Mouse (Mus musculus) kidney, postnatal 4 days (tissue): ENCODE data around the gene Agmo.

Experiments
- DNase-seq, 2 experiments: peaks; one replicate each; pipeline ENCODE4 v3.0.0; 2021; ENCODE audit warnings: mixed read lengths in 2 of 2

The Agmo gene

DNA sequence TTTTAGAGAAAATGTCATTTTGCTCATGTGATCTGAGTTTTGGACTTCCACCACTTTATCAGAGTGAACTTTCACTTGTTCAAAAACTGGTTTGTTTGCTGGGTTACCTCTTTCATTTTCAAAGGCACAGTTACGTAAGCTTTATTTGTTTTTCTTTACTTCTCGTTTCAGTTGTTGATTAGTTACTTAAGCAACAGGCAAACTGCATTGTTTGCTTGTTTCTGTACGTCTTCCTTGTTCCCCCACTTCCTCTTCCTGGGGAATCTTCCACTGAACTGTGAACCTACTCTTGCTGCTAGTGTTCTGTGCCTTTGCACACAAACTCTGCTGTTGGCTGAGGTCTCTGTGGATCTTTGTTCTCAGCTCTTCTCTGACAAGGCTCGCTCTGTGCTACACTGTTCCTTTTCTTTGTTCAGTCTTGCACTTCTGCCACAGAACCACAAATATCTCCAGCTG is at the start of gene Agmo:
TSS of gene Agmo (plus strand) at position 76 of the 456 bp plus-strand sequence.
- DNase-seq = peak in 1 of 2 experiments; percentile 2

DNA sequence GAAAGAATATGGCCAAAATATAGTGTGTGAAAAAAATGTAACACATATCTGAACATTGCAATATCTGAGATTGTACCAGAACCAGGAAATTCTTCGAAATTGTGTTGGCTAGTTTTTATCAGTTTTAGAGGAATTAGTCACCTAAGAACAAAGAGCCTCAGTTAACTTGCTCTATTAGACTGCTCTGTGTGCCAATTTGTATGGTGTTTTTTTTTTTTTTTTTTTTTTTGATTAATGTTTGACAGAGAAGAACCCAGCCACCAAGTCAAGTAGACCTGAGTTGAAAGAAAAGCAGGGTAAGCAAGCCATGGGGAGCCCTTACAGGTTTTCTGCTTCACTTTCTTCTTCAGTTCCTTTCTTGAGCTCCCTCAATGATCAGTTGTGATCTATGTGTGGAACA is 10.3 kb upstream of the Agmo start:
- no peak for DNase-seq

DNA sequence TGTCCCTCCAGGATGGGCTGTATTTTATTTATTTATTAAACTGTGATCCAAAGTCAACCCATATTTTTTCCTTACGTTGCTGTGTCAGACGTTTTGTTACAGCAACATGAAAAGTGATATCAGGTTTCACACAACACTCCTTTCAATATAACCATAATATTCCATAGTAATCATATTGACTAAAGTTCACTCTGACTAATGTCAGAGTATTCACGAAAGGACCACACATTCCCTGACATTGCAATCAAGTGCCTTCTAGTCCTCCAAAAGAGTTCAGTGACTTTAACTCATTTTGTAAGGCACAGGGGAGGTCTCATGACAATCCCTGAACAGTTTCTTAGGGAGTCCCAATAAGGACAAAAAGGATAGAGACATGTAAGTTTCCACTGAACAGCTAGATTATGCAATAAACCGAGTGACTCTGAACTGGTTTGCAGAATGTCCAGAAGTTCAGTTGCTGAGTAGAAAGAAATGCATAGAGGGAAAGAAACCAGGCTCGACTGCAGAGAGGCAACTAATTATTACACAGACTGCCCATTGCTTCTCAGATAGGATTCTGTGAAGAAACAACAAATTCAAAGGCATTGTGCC is 371 bp upstream of the Agmo start:
- DNase-seq = no peak

DNA sequence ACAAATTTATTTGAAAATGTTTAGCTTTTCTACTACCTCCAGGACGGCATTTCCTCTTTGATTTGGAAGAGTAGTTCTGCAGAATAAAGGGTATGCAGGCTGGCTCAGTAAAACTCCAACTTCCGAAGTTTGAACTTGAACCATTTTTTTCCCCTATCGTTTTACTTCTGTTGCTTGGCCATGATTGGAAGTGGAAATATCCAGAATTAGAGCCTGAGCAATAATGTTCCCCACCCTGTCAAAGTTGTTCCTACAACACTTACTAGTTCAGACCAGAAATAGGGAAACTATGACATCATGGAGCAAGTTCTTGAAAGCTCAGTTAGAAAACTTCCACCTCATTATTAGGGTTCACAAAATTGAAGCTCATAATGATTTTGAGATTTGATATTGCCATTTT is 1.0 kb downstream of the Agmo start:
- no peak for DNase-seq

DNA sequence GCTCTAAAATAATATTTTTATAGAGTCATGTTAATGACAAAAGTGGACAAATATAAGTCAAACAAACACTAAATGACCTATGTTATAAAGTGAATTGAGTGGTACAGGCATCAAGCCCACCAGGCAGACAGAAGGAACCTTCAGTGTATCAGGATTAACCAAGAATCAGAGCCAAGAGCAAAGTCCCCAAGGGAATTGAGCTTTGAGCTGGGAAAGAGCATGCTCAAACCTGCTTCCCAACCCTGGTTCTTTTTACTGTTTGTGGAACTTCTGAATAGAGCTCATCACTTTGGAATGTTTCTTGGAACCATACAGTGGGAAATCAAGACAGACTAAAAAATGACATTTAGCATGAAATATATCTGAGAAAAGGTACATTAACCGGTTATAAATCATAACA is 3.4 kb downstream of the Agmo start:
- DNase-seq = no peak

DNA sequence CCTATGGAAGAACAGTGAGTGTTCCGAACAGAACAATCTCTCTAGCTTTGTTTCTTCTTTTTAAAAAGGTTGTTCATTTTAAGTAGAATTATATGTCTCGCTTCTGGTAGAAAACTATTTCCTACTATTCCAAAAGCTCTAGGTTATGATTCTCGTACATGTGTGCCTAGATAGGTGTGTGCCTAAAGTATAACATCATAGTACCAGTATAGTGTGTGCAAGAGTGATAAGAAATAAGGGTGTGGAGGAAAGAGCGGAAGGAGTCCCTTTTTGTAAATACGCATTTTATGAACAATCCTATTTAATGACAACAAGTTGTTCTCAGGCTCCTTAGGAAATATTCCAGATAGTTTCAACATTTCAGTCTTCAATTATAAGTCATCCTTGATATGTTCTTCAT is 10.2 kb downstream of the Agmo start:
- no peak for DNase-seq

DNA sequence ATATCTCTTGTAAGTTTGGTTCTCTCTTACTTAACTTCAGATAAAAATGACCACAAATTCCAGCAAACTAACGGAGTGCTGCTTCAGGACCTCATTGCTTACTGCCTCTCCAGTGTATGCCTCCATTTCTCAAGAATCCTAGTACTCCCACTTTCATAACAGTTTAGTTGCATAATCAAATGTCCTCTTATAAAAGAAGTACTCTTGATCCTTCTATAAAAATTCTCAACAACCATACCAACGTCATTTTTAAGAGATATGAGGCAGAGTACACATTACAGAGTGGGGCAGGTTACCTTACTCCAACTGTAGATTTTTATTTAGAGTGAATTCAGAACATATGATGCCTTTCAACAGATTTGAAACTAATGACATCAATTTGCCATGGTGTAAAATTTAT is 15.7 kb downstream of the Agmo start:
- DNase-seq = no peak

DNA sequence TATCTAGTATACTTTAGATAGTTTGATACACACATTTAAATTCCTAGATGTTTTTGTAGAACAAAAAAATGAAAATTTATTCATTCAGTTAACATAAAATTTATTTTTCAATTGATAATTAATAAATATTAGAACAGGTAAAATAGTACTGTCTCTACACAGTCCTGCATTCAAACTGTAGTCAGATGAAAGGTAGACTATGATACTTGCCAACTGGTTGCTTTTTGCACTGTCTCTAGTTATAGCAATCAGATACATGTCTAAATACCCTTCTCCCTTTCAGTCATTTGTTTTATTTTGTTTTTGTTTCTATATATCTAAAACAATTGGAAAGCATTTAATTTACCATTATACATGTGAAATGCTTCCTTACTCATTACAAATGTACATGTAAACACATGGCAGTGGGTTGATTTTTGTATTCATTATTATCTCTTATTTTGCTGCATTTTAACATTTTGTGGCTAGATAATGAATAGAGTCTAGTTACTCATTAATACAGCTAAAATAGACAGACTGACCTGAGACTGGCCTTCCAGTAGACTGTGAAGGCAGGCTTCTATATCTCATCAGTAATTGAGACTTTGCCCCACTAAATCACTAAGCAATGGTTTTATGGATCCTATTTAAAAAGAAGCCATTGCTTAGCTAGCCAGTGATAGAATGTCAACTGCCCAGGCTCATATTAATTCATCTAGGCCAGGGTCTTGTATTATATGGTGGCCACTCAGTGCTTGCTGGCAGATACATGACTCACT is 18.5 kb downstream of the Agmo start:
- DNase-seq = no peak

DNA sequence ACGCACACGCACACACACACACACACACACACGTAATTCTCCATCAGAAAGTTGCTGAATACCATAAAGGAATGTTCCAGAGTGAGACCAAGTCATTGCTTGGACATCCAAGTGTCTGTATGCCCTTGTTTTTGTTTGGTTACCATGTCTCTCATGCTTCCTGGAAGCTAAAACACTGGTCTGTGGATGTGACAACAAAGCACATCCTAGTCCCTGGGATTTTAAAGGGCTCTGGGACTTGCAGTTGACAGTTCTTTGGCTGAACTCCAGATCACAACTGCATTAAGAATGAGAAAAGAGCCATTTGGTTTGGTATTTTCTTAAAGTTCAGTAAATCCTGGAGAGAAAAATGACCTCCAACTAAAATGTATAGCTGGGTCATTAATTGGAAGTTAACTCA is 22.2 kb downstream of the Agmo start:
- no peak for DNase-seq

DNA sequence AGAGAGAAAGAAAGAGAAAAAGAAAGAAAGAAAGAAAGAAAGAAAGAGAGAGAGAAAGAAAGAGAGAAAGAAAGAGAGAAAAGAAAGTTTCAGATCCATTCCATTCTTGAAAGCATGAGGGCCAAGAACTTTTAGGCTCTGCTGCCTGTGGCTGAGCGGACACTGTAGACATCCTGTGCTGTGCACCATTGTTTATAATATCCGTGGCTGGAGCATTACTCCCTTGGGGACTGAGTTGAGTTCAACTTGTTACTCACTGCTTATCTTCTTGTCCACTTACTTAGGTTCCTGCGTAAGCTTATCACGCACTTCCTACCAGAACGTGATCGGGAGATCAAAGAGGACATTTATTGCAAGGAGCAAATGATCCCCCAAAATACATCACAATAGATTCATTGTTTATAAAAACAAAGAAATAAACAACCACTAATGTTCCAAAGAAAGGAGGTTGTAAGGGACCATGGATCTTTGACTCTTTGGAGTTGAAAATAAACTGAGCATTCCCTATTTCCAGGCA is 27.3 kb downstream of the Agmo start:
- DNase-seq = no peak

DNA sequence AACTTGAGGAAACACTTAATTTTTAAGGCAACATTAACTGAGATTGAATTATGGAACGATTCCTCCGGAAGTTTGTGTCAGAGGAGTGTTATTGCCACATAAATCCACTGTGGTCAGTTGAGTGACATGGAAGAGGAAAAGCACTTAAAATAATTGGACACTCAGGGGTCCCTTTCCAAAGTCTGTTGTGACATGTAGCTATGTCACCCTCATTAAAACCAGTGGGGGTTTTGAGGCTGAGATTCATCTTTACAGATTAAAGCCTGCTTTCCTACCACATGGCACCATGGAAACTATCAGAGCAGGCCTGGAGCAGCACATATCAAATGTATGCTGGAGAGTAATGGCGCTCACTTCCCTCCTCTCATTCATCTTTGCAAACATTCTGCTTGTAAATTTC is 31.2 kb downstream of the Agmo start:
- peak in 1 of 2 experiments; percentile 4 for DNase-seq

DNA sequence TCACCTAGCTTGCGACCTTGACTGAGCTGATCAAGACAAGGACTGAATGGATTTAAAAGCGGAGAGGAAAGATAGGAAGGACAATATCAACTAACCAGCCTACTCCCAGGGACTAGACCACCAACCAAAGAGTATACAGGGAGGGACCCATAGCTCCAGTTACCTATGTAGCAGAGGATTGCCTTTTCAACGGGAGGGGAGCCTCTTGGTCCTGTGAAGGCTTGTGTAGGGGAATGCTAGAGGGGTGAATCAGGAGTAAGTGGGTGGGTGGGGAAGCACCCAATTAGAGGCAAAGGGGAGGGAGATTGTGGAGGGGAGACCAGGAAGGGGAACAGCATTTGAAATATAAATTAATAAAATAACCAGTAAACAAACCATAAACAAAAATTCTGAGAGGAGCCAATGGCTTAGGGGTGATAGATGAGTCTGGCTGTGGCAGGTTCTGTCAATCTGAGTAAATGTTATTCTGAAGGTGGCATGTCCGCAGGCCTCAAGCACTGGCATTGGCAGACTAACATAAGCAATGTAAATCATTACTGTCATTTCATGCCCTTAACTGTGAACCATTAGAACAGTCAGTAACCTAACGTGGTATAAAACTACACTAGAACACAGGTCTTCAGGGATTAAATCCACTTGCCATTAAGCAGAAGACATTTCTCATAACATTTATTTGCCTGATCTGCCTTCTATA is 32.7 kb downstream of the Agmo start:
- DNase-seq = no peak

DNA sequence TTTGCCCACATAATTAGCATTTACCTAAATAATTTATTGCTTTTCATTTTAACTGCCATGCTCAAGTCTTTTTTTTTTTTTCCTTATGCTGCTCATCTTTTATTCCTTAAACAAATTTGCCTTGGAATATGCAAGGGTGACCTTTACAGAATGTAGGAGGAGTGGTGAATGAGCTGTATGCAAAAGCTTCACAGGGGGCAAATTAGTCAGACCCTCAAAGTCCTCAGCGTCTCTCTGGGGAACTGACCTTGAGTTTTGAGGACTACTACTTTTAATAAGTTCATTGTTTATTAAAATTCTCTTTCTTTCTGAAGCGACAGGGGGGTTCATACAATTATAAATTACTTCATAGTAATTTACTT is 33.2 kb downstream of the Agmo start:
- DNase-seq = no peak

DNA sequence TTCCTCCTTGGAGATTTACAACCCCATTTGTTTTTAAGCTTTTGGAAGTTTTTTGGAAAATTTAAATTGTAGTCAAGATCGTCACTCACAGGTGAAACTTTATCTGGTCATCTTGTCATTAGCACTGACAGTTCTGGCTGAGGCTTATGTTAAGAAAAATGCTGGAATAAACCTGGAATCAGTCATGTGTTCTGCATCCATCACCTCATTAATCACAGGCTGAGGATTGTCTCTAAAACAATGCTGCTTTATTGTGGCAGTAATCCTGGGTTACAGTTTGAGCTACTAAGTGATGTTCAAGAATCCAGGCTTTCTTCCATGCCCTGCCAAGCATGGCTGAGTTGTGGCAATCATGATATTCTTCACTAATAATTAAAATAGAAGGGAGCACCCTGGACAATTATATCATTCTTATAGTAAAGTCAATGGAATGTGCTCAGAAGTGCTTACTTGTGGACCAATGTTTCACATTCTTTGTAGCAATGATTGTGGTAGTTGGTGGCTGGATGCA is 65.6 kb downstream of the Agmo start:
- no peak for DNase-seq

DNA sequence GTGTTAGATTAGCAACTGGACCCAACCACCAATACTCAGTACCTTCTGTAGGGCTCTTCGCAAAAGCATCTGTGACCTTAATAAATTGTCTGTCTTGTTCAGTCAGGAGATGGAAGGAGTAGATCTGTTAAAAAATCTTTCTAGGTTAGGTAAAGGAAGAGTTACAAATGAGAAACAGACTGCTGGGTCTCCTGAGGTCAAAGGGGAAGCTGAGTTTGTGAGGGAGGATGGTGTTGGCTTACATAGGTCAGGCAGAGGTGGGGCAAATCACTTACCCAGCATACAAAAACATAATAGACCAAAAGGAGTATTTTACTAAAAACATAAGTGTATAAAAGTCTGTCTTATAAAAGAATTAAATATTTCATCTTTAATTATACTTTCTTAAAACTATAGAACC is 69.3 kb downstream of the Agmo start:
- no peak for DNase-seq

DNA sequence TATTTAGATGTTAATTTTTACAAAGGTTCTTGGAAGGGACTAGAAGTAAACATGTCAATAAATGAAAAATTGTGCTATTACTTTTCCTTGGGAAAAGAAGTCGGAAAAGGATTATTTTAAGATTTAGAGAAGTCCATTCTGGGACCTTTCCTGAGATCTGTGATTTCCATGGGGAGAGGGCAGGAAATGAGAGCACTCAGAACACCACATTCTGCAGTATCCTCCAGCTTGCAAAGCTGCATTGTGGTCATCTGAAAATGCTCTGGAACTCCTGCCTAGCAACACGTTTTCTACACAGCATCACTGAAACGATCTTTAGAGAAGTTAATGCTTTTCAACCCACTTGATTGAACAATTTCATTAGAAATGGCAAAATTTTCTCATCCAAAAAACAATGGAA is 81.4 kb downstream of the Agmo start:
- DNase-seq = no peak

DNA sequence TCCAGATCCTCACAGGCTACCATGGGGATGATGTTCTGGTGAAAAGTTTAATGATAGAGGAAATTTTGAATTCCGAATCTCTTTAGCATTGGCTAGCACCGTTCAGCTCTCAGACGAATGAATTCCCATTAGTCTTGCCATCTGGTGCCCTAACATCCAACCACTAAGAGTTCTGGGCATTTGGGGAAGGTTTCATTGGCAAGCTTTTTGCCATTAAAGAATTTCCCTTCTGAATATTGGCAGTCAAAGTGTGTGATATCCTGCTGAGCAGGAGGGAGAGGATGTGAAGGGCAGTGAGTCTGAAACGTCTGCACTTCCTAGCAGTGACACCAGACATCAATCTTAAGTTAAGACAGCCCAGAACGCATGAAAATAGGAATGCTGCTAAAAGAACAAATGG is 93.5 kb downstream of the Agmo start:
- DNase-seq = no peak

DNA sequence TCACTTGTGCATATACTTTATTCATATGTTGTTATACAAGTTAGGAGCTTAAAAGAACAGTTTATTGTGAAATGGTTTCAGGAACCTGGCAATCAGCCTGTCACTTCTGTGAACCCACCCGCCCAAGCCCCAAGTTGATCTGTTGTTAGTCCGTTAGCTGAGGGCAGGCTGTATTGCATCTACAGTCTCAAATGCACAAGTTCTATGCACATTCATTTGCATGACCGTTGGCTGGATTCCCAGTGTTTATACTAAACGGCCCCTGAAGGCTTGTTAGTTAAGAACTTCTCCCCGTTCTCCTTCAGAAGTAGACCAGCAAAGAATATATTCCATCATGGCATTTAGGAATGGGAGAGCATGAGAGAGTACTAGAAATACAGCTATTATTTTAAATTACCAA is 102.8 kb downstream of the Agmo start:
- DNase-seq = peak in 1 of 2 experiments; percentile 4

DNA sequence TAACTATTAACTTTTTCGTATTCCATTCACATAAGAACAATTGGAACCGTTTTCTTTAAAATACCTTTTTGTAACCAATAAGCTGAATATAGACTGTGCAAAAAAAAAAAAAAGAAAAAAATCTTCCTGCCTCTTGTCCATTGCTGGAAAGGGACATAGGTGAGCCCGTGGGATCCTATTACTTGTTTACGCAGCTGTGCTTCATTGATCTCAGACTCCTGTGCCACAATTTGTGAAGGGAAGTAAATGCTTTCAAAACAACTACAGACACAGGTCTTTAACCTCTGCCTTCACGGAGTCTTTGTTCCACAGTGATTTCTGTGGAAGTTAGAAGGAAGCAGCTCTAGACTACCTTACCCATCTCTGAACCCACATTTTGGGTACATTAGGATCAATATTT is 104.3 kb downstream of the Agmo start:
- DNase-seq = no peak

DNA sequence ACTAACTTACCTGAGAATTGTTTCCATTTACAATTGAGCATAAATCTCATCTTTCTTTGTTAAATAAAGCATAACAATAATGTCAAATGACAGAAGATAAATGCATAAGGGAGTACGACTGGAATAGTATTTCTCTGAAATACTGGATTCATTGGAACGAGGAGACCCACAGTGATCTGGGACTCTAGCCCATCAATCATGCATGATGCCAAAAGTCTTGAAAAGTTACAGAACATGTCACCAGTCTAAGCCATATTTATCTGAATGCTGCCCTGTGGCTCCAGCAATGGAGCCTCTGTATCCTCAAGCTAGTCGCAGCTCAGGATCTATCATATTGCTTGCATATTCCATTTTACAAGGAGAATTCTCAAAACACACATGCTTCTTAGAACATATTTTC is 150.9 kb downstream of the Agmo start:
- DNase-seq = no peak

DNA sequence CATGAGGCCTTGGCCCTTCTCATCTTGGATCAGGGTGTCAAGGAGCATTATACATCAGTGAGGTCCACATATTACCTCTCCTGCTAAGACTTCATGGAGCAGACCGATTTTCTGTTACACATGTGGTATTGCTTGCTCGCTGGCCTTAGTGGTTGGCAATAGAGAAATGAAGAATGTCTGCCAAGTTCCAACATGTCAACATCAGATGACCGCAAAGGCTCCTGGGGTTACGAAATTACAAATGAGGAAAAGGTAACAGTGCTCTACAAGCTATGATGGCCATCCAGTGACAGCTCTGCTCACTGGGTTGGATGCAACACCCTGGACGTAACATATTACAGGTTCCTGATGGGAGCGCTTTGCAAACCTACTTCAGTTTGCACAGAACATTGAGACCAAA is 161.1 kb downstream of the Agmo start:
- DNase-seq = no peak

DNA sequence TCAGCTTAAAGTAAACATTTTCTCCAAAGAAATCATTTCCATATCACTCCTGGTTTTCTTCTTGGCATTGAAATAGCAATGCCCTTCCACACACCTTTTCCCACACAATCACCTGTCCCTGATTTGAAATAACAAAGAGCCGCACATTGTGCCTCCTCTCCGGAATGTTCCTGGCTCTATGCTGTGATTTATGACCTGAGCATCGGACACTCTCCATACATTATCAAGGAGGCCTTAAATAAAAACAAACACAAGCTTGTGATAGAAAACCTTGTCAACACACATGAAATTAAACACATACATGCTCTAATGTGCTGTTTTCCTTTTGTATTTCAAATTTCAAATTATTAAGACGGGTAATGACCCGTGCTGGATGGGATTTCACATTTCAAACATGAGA is 184.9 kb downstream of the Agmo start:
- no peak for DNase-seq

DNA sequence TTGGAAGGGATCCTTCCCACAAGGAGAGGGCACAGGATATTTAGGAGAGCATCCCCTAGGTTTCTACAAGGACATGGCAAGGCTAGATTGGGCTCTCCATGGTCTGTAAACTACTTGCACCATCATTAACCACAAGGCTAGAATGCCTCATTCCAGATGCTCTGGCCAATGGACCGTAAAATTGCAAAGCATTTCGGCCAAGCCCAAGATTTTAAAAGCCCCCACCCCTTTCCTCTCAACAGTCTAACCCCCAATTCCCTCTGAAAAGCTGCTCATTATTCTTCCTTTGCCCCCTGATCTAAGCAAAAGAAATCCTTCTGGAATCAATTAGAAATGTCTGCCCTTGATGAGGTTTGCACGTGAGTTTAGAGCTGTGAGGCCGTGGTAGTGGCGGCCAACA is 185.3 kb downstream of the Agmo start:
- DNase-seq = peak in 1 of 2 experiments; percentile 4

DNA sequence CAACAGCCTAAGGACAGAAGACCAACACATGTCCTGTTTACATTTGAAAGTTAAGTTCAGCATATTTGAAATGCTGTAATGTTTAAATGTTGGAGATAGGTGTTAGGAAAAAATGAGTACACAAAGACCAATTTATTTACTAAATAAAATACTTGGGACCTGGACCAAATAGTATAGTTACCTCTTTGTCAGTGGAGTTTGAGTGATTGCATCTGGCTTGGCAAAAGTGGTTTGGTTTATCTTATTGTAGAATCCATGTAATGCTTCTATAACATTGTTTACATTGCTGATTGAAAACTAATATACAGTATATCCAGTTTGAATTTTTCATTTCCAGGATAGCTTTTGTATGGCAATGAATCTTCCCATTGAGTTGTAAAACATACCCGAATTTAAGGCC is 193.0 kb downstream of the Agmo start:
- DNase-seq = no peak
